Mouse (Mus musculus): ENCODE measurements around the gene Arhgap21. TPM values are rescaled to one million over a fixed set of nuclear protein-coding genes. Genes with fewer than 3 reads are reported as not detected.

Arhgap21 gene
- total RNA-seq, 2 experiments from 2014 or later: 204 to 212 TPM

- DNase-seq (ENCODE audit: extremely low spot score in 1 of 2, low spot score in 2 of 2): no peak
- intact Hi-C loops (cut with DNase I): loop anchor here (5.0 kb wide), 1 partner anchor 55 kb away; the partner anchor contains the start of gene Arhgap21
Observed at GRCm38 (mm10) chr2:20912348-20913018, 56.2 kb downstream of the Arhgap21 start.

GRCm38 (mm10) chr2:20910446-20910845 lies 58.2 kb downstream of the Arhgap21 start:
- intact Hi-C loops (cut with DNase I): loop anchor here (5.0 kb wide), 1 partner anchor 57 kb away; the partner anchor contains the start of gene Arhgap21
- no peak for DNase-seq (ENCODE audit: extremely low spot score in 1 of 2, low spot score in 2 of 2)

- no peak for DNase-seq (ENCODE audit: extremely low spot score in 1 of 2, low spot score in 2 of 2)
- intact Hi-C loops (cut with DNase I): loop anchor here (10.0 kb wide), 1 partner anchor 1005 kb away; no protein-coding TSS in a partner anchor
Observed at GRCm38 (mm10) chr2:20909404-20909803, 59.3 kb downstream of the Arhgap21 start.

- no peak for DNase-seq (ENCODE audit: extremely low spot score in 1 of 2, low spot score in 2 of 2)
- intact Hi-C loops (cut with DNase I): loop anchor here (10.0 kb wide), 1 partner anchor 1008 kb away; no protein-coding TSS in a partner anchor
Observed at GRCm38 (mm10) chr2:20907291-20907690, 61.4 kb downstream of the Arhgap21 start.

GRCm38 (mm10) chr2:20905411-20905810 lies 63.3 kb downstream of the Arhgap21 start:
- no peak for DNase-seq (ENCODE audit: extremely low spot score in 1 of 2, low spot score in 2 of 2)
- intact Hi-C loops (cut with DNase I): loop anchor here (10.0 kb wide), 1 partner anchor 1009 kb away; no protein-coding TSS in a partner anchor

GRCm38 (mm10) chr2:20902981-20903645 lies 65.6 kb downstream of the Arhgap21 start:
- no peak for DNase-seq (ENCODE audit: extremely low spot score in 1 of 2, low spot score in 2 of 2)
- intact Hi-C loops (cut with DNase I): loop anchor here (5.0 to 10.0 kb wide), 2 partner anchors 359 to 1012 kb away; no protein-coding TSS in a partner anchor

GRCm38 (mm10) chr2:20901916-20902315 lies 66.8 kb downstream of the Arhgap21 start:
- intact Hi-C loops (cut with DNase I): loop anchor here (5.0 to 10.0 kb wide), 2 partner anchors 360 to 1013 kb away; no protein-coding TSS in a partner anchor
- no peak for DNase-seq (ENCODE audit: extremely low spot score in 1 of 2, low spot score in 2 of 2)

GRCm38 (mm10) chr2:20899301-20899700 lies 69.4 kb downstream of the Arhgap21 start:
- DNase-seq (ENCODE audit: extremely low spot score in 1 of 2, low spot score in 2 of 2): no peak
- intact Hi-C loops (cut with DNase I): loop anchor here (5.0 kb wide), 1 partner anchor 68 kb away; the partner anchor contains the start of gene Arhgap21

GRCm38 (mm10) chr2:20898684-20899083 lies 70.0 kb downstream of the Arhgap21 start:
- intact Hi-C loops (cut with DNase I): loop anchor here (5.0 kb wide), 1 partner anchor 69 kb away; the partner anchor contains the start of gene Arhgap21
- DNase-seq (ENCODE audit: extremely low spot score in 1 of 2, low spot score in 2 of 2): peak; percentile 73 to 77

GRCm38 (mm10) chr2:20896446-20896845 lies 72.2 kb downstream of the Arhgap21 start:
- intact Hi-C loops (cut with DNase I): loop anchor here (2.0 to 5.0 kb wide), 2 partner anchors 71 to 294 kb away; partner anchors contain the start of gene Arhgap21
- no peak for DNase-seq (ENCODE audit: extremely low spot score in 1 of 2, low spot score in 2 of 2)

- peak in 1 of 2 experiments; percentile 36 for DNase-seq (ENCODE audit: extremely low spot score in 1 of 2, low spot score in 2 of 2)
- intact Hi-C loops (cut with DNase I): no loop called here
Observed at GRCm38 (mm10) chr2:20894100-20894690, 74.5 kb downstream of the Arhgap21 start.

GRCm38 (mm10) chr2:20888751-20889150 lies 79.9 kb downstream of the Arhgap21 start:
- no peak for DNase-seq (ENCODE audit: extremely low spot score in 1 of 2, low spot score in 2 of 2)
- intact Hi-C loops (cut with DNase I): no loop called here

GRCm38 (mm10) chr2:20883288-20883687 lies 85.4 kb downstream of the Arhgap21 start:
- DNase-seq (ENCODE audit: extremely low spot score in 1 of 2, low spot score in 2 of 2): no peak
- intact Hi-C loops (cut with DNase I): no loop called here

GRCm38 (mm10) chr2:20879877-20880605 lies 88.6 kb downstream of the Arhgap21 start:
- intact Hi-C loops (cut with DNase I): no loop called here

GRCm38 (mm10) chr2:20874621-20875020 lies 94.1 kb downstream of the Arhgap21 start:
- intact Hi-C loops (cut with DNase I): no loop called here
- no peak for DNase-seq (ENCODE audit: extremely low spot score in 1 of 2, low spot score in 2 of 2)

More at GRCm38 (mm10) chr2:20879877-20880605, 88.6 kb downstream of the Arhgap21 start:
- no peak for DNase-seq (ENCODE audit: extremely low spot score in 1 of 2, low spot score in 2 of 2)

GRCm38 (mm10) chr2:20869212-20869965 lies 99.3 kb downstream of the Arhgap21 start:
- DNase-seq (ENCODE audit: extremely low spot score in 1 of 2, low spot score in 2 of 2): no peak
- intact Hi-C loops (cut with DNase I): no loop called here

- intact Hi-C loops (cut with DNase I): no loop called here
- no peak for DNase-seq (ENCODE audit: extremely low spot score in 1 of 2, low spot score in 2 of 2)
Observed at GRCm38 (mm10) chr2:20868052-20868451, 100.6 kb downstream of the Arhgap21 start.

- intact Hi-C loops (cut with DNase I): no loop called here
- no peak for DNase-seq (ENCODE audit: extremely low spot score in 1 of 2, low spot score in 2 of 2)
Observed at GRCm38 (mm10) chr2:20865795-20866194, 102.9 kb downstream of the Arhgap21 start.

Measured in left cerebral cortex, postnatal 10 days (tissue).